ENCODE assay signal across 16 mouse cellular contexts in genomic region chr4:144975505-144975904, GRCm38 (mm10).
"Had no signal": no experiment of that assay in that cellular context is flagged by ENCODE, and none has a peak within 500 bp of the region (broad histone marks: within the 10 kb centered on the region; RNA-seq: fewer than 3 reads in every experiment).

No protein-coding gene starts in this region.

- H3K36me3 ChIP-seq: midbrain, embryonic 12.5 days; midbrain, embryonic 15.5 days; neural tube, embryonic 12.5 days had no signal

- H3K4me3 ChIP-seq: liver, embryonic 13.5 days; megakaryocyte, embryonic 14.5 days; midbrain, embryonic 12.5 days; midbrain, embryonic 15.5 days; neural tube, embryonic 12.5 days; neural tube, embryonic 15.5 days had no signal

- H3K9ac ChIP-seq: liver, embryonic 13.5 days; midbrain, embryonic 12.5 days; midbrain, embryonic 15.5 days; neural tube, embryonic 12.5 days; neural tube, embryonic 15.5 days had no signal

- DNase-seq: kidney, postnatal 10 days; kidney, postnatal 4 days; left cerebral cortex, postnatal 4 days; liver, embryonic 13.5 days; lung, adult 2 months; retina, postnatal 1 day; right cerebral cortex, postnatal 25 days; spleen, adult 18-20 months; thymus, adult 18-20 months; thymus, postnatal 36 days had no signal

- H3K9me3 ChIP-seq: liver, embryonic 13.5 days; megakaryocyte, embryonic 14.5 days; midbrain, embryonic 12.5 days; midbrain, embryonic 15.5 days; neural tube, embryonic 12.5 days; neural tube, embryonic 15.5 days had no signal

- ATAC-seq: intestine, postnatal 0 days; midbrain, embryonic 15.5 days had no signal

- H3K4me1 ChIP-seq: midbrain, embryonic 12.5 days; midbrain, embryonic 15.5 days; neural tube, embryonic 15.5 days had no signal

- H3K4me2 ChIP-seq: liver, embryonic 13.5 days; midbrain, embryonic 12.5 days; midbrain, embryonic 15.5 days; neural tube, embryonic 12.5 days; neural tube, embryonic 15.5 days had no signal

- H3K27ac ChIP-seq: liver, embryonic 13.5 days; midbrain, embryonic 12.5 days; midbrain, embryonic 15.5 days; neural tube, embryonic 12.5 days; neural tube, embryonic 15.5 days had no signal

- H3K27me3 ChIP-seq: liver, embryonic 13.5 days; megakaryocyte, embryonic 14.5 days; midbrain, embryonic 12.5 days; midbrain, embryonic 15.5 days; neural tube, embryonic 12.5 days; neural tube, embryonic 15.5 days had no signal
